Mouse (Mus musculus) lung, adult 2 months (tissue): ENCODE measurements around the gene Cd47.

Experiments
- CTCF ChIP-seq: fragments of 200-500 bp; IDR thresholded peaks from 2 replicates; pipeline ENCODE4 v1.5.1; 2011; ENCODE audit warnings: mild to moderate bottlenecking, low read length, control low read depth; ENCODE audit not compliant: insufficient read depth
- POLR2A ChIP-seq: fragments of 200-500 bp; IDR thresholded peaks from 2 replicates; pipeline ENCODE4 v1.6.1; 2011; ENCODE audit warnings: low read depth, mild to moderate bottlenecking, control low read depth, low read length, borderline replicate concordance; ENCODE audit errors: extremely low read depth

- TF ChIP-seq CTCF (no peak), POLR2A (no peak)
Measured at GRCm38 (mm10) chr16:49781556-49782156, 18.7 kb upstream of the Cd47 start.
